Comparison of ENCODE assay signal across 23 mouse cellular contexts in the genomic region with DNA sequence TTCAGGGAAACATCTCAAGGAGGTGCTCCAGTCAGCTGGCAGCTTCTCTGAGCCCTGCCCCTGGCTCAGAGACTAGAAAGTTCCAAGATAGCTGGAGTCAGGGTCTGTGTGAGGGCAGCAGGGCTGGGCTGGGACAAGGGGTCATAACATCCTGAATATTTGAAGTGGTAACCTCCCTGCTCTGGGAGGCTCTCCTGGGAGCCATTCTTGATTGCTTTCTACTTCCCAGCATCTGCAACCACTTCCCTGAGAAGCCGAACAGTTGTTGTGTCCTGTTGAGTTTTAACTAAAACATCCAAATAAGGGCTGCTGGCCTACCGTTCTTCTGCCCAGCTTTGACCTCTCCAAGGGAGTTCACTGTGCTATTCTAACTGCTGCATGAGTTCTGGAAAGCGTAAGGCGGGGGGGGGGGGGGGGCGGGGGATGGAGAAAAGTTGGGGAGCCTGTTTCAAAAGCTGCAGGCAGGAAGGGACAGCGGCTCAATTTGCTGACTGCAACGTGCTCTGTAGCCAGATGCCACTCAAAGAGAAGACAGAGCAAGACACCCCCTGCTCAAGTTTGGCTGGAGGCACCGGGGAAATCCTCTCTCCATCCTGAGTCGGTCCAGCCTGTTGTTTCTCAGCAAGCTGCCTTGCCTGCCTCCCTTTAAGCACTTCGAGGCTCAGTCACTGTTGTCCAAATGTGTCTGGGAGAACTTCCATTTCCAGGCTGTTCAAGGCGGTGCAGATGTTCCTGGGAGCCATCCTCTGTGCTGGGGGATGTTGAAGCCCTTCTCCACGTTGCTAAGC. TPM values are rescaled to one million over a fixed set of nuclear protein-coding genes. Genes with fewer than 3 reads are reported as not detected.
DNase-seq lines count a peak whose midpoint lies in the region; ATAC-seq lines count a peak whose summit lies in the region.
"Had no signal": no experiment of that assay in that cellular context is flagged by ENCODE, and none has a peak within 500 bp of the region (broad histone marks: within the 10 kb centered on the region; RNA-seq: fewer than 3 reads in every experiment).

No protein-coding gene starts in this region.

- H3K4me1 ChIP-seq in neural tube, embryonic 11.5 days (ENCODE audit: control insufficient read depth, insufficient read depth, low read length), result no peaks in the 10 kb centered on the region
- peaks cover 10% of the 10 kb centered on the region for H3K4me1 ChIP-seq in neural tube, embryonic 15.5 days
- H3K4me1 ChIP-seq in embryonic facial prominence, embryonic 13.5 days, result peaks cover 24% of the 10 kb centered on the region

- no peaks in the 10 kb centered on the region for H3K9me3 ChIP-seq in neural tube, embryonic 11.5 days (ENCODE audit: control insufficient read depth, low read length)
- no peaks in the 10 kb centered on the region for H3K9me3 ChIP-seq in neural tube, embryonic 15.5 days (replicated peaks)
- peaks cover 4% of the 10 kb centered on the region; the same call in 1 of the 2 replicates for H3K9me3 ChIP-seq in embryonic facial prominence, embryonic 13.5 days
- H3K9me3 ChIP-seq: embryonic facial prominence, embryonic 15.5 days; midbrain, embryonic 15.5 days had no signal

- no peak overlapping the region for H3K27ac ChIP-seq in neural tube, embryonic 11.5 days (ENCODE audit: low read depth, low read length)
- H3K27ac ChIP-seq in neural tube, embryonic 15.5 days (replicated peaks), result no peak overlapping the region
- no peak overlapping the region for H3K27ac ChIP-seq in embryonic facial prominence, embryonic 13.5 days
- H3K27ac ChIP-seq: embryonic facial prominence, embryonic 15.5 days; midbrain, embryonic 15.5 days had no signal

- no peaks in the 10 kb centered on the region for H3K36me3 ChIP-seq in neural tube, embryonic 11.5 days (ENCODE audit: control insufficient read depth, insufficient read depth, low read length)
- H3K36me3 ChIP-seq in neural tube, embryonic 15.5 days, result no peaks in the 10 kb centered on the region
- no peaks in the 10 kb centered on the region for H3K36me3 ChIP-seq in embryonic facial prominence, embryonic 13.5 days
- H3K36me3 ChIP-seq: embryonic facial prominence, embryonic 15.5 days; midbrain, embryonic 15.5 days had no signal

- ATAC-seq in neural tube, embryonic 11.5 days (ENCODE audit: insufficient read depth, low FRiP score, low TSS enrichment), result no peak
- ATAC-seq in neural tube, embryonic 15.5 days (ENCODE audit: low FRiP score), result no peak
- ATAC-seq in embryonic facial prominence, embryonic 13.5 days (ENCODE audit: insufficient number of reproducible peaks, insufficient read depth, low FRiP score, low TSS enrichment, low read depth), result no peak
- ATAC-seq: forebrain, postnatal 0 days; hindbrain, embryonic 16.5 days; midbrain, embryonic 15.5 days had no signal

- WGBS in neural tube, embryonic 11.5 days, result 54% methylated on average over 12 of the region's 12 CpGs
- 66% methylated on average over 12 of the region's 12 CpGs for WGBS in neural tube, embryonic 15.5 days
- WGBS in embryonic facial prominence, embryonic 13.5 days, result 24% methylated on average over 12 of the region's 12 CpGs

- no peak overlapping the region for H3K4me2 ChIP-seq in neural tube, embryonic 11.5 days (ENCODE audit: low read depth)
- no peak overlapping the region for H3K4me2 ChIP-seq in neural tube, embryonic 15.5 days
- no peak overlapping the region for H3K4me2 ChIP-seq in embryonic facial prominence, embryonic 13.5 days
- H3K4me2 ChIP-seq: embryonic facial prominence, embryonic 15.5 days; midbrain, embryonic 15.5 days had no signal

- H3K4me3 ChIP-seq in neural tube, embryonic 11.5 days (ENCODE audit: low read depth, low read length), result no peak overlapping the region
- H3K4me3 ChIP-seq in neural tube, embryonic 15.5 days (replicated peaks), result no peak overlapping the region
- H3K4me3 ChIP-seq in embryonic facial prominence, embryonic 13.5 days, result no peak overlapping the region
- H3K4me3 ChIP-seq: embryonic facial prominence, embryonic 15.5 days; midbrain, embryonic 15.5 days; myocyte had no signal

- peak; percentile 14 to 30 for DNase-seq in heart, adult 18-20 months
- DNase-seq in heart, adult 8-10 months (ENCODE audit: low spot score), result no peak
- peak; percentile 10 for DNase-seq in neural tube, embryonic 11.5 days (ENCODE audit: low spot score)
- DNase-seq in left cerebral cortex, postnatal 4 days, result no peak
- no peak for DNase-seq in thymus, postnatal 25 days
- DNase-seq: B cell, adult 2 months; cerebellum, adult 2 months; cerebellum, postnatal 36 days; forebrain, postnatal 0 days; heart, postnatal 4 days; kidney, adult 18-20 months; kidney, postnatal 25 days; liver, postnatal 0 days; lung, postnatal 14 days; right cerebral cortex, postnatal 25 days; thymus, postnatal 4 days had no signal

- H3K27me3 ChIP-seq in neural tube, embryonic 11.5 days (ENCODE audit: control insufficient read depth, insufficient read depth, low read length), result no peaks in the 10 kb centered on the region
- H3K27me3 ChIP-seq in neural tube, embryonic 15.5 days (replicated peaks), result 0 out of 2 replicates have a peak, but pooled peaks cover 2% of the 10 kb centered on the region
- no peaks in the 10 kb centered on the region for H3K27me3 ChIP-seq in embryonic facial prominence, embryonic 13.5 days
- H3K27me3 ChIP-seq: embryonic facial prominence, embryonic 15.5 days; midbrain, embryonic 15.5 days had no signal

- intact Hi-C loops in left cerebral cortex, postnatal 4 days (cut with DNase I), result no loop called here

- no peak overlapping the region for H3K9ac ChIP-seq in neural tube, embryonic 11.5 days (ENCODE audit: low read length)
- H3K9ac ChIP-seq in neural tube, embryonic 15.5 days (replicated peaks), result no peak overlapping the region
- H3K9ac ChIP-seq in embryonic facial prominence, embryonic 13.5 days, result 0 out of 2 replicates have a peak overlapping the region, but pooled peaks have one; percentile 28
- H3K9ac ChIP-seq: embryonic facial prominence, embryonic 15.5 days; forebrain, postnatal 0 days; liver, postnatal 0 days; midbrain, embryonic 15.5 days had no signal

RNA-seq across cellular contexts. Expression of a gene that starts 58.7 kb away (rescaled TPM):
- under 1 TPM; 0.49 to 0.67 TPM for total RNA-seq in heart, adult 18-20 months (2021)
- total RNA-seq in heart, adult 8-10 months (2022), result under 1 TPM; 0.31 to 0.69 (median 0.49) TPM
- polyA plus RNA-seq in neural tube, embryonic 11.5 days (2014; fragmentation: Nextera tagmentation; extraction: Ambion mirVana), result 0.16 and 0.32 TPM in 2 replicates
- polyA plus RNA-seq in neural tube, embryonic 15.5 days (2015; fragmentation: Nextera tagmentation; extraction: Ambion mirVana), result 0.59 and 0.95 TPM in 2 replicates
- 0.10 TPM in 1 of 2 replicates, not detected in the other for polyA plus RNA-seq in embryonic facial prominence, embryonic 13.5 days (2015; fragmentation: Nextera tagmentation; extraction: Ambion mirVana)
- 1 to 10 TPM; 4.9 to 5.1 TPM for total RNA-seq in left cerebral cortex, postnatal 4 days (2021)
- total RNA-seq: liver, adult 2 months had no signal
- polyA plus RNA-seq: liver, postnatal 0 days had no signal

Comparison
In these comparisons a context has a peak if more than half of its experiments do, and no peak if none do; other contexts are left out.
1. DNase-seq: peak in heart, adult 18-20 months (2 of 2) and neural tube, embryonic 11.5 days (single experiment); none in heart, adult 8-10 months (single experiment), left cerebral cortex, postnatal 4 days (single experiment) and thymus, postnatal 25 days (single experiment).